Mouse (Mus musculus) liver, embryonic 11.5 days (tissue): ENCODE measurements around the gene Usb1. TPM values are rescaled to one million over a fixed set of nuclear protein-coding genes. Genes with fewer than 3 reads are reported as not detected.

Experiments used
- polyA plus RNA-seq: library from polyadenylated mRNA; unstranded; fragments of >200 nt; fragmentation: Nextera tagmentation; extraction: Ambion mirVana; gene quantifications from 2 replicates; pipeline ENCODE4 v1.2.1, GENCODE M21; 2014

The Usb1 gene
- polyA plus RNA-seq, 1 experiment from 2014 or later = 23.5 TPM

Other genes with a start within 250 kb of the Usb1 start
- 7.8 and 8.1 TPM in 2 replicates for gene Kifc3, start 129.5 kb upstream of the Usb1 start, polyA plus RNA-seq
- 0.36 TPM in 1 of 2 replicates, not detected in the other for gene Cngb1, start 25.7 kb upstream of the Usb1 start, polyA plus RNA-seq
- not detected in 2 replicates for gene Tepp, start 21.7 kb upstream of the Usb1 start, polyA plus RNA-seq
- gene Zfp319, start 334 bp upstream of the Usb1 start, polyA plus RNA-seq = 3.3 and 3.4 TPM in 2 replicates
- 4.4 and 5.4 TPM in 2 replicates for gene Mmp15, start 20.0 kb downstream of the Usb1 start, polyA plus RNA-seq
- 78.7 and 82.2 TPM in 2 replicates for gene Cfap20, start 102.6 kb downstream of the Usb1 start, polyA plus RNA-seq
- gene Csnk2a2, start 157.8 kb downstream of the Usb1 start, polyA plus RNA-seq = 13.0 and 15.4 TPM in 2 replicates
- not detected in 2 replicates for gene Ccdc113, start 201.8 kb downstream of the Usb1 start, polyA plus RNA-seq
- gene Prss54, start 244.1 kb downstream of the Usb1 start, polyA plus RNA-seq = not detected in 2 replicates